Mouse (Mus musculus) spleen, postnatal 0 days (tissue): Measurements from ENCODE around the gene Iqsec1. TPM values are rescaled to one million over a fixed set of nuclear protein-coding genes. Genes with fewer than 3 reads are reported as not detected.

Experiments
- polyA plus RNA-seq: library from polyadenylated mRNA; unstranded; fragments of >200 nt; fragmentation: Nextera tagmentation; extraction: Ambion mirVana; gene quantifications from 2 replicates; pipeline ENCODE4 v1.2.1, GENCODE M21; 2015

The Iqsec1 gene
- 10.2 and 11.7 TPM in 2 replicates for polyA plus RNA-seq

GRCm38 (mm10) chr6:90988648-90989317, at the start of gene Iqsec1:
Gene Iqsec1 (minus strand): TSS chr6:90988685.

Other genes starting within 250 kb of the Iqsec1 start
- gene Nup210, start 128.1 kb upstream of the Iqsec1 start, polyA plus RNA-seq, result 28.9 and 30.5 TPM in 2 replicates
- gene Hdac11, start 168.0 kb upstream of the Iqsec1 start, polyA plus RNA-seq, result 2.9 and 3.1 TPM in 2 replicates
- gene Fbln2, start 223.8 kb upstream of the Iqsec1 start, polyA plus RNA-seq, result 27.8 and 43.6 TPM in 2 replicates